Mouse (Mus musculus) layer of hippocampus, adult 8-10 months (tissue): ENCODE data around the gene Cfap54. TPM values are rescaled to one million over a fixed set of nuclear protein-coding genes. Genes with fewer than 3 reads are reported as not detected.

Experiments used
- DNase-seq, 2 experiments: peaks; one replicate each; pipeline ENCODE4 v3.0.0; 2022; ENCODE audit warnings: low spot score in 2 of 2
- total RNA-seq, 4 experiments: library from RNA; stranded (reverse); gene quantifications; 2 replicates each; pipeline ENCODE4 v1.2.4; 2022

The Cfap54 gene
- total RNA-seq, 4 experiments from 2014 or later = 15.7 to 23.5 (median 20.8) TPM

GRCm38 (mm10) chr10:93098211-93098805 lies 16.9 kb upstream of the Cfap54 start:
- DNase-seq = no peak

DNA sequence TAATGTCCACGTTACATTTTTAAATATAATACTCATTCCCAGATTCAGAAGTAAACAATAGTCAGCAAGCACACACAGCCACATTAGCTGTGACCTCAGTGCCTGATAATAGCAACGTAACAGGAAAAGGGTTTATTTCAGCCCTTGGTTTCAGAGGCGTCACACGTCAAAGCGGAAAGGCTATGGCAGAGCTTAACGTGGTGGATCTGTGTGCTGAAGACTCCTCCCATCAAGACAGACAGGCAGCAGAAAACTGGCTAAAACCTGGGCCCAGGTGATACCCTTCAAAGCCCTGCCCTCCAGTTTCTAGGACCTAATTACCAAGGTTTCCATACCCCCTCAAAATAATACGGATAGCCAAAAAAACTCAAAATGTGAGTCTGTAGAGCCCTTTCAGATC lies 16.0 kb upstream of the Cfap54 start:
- no peak for DNase-seq

GRCm38 (mm10) chr10:93095827-93096226 lies 14.4 kb upstream of the Cfap54 start:
- no peak for DNase-seq

- DNase-seq = no peak
These were observed 13.7 kb upstream of the Cfap54 start for GRCm38 (mm10) chr10:93094957-93095580.

GRCm38 (mm10) chr10:93091928-93092327 lies 10.5 kb upstream of the Cfap54 start:
- DNase-seq = no peak

- DNase-seq = no peak
These were observed 8.8 kb upstream of the Cfap54 start for GRCm38 (mm10) chr10:93090241-93090640.

DNA sequence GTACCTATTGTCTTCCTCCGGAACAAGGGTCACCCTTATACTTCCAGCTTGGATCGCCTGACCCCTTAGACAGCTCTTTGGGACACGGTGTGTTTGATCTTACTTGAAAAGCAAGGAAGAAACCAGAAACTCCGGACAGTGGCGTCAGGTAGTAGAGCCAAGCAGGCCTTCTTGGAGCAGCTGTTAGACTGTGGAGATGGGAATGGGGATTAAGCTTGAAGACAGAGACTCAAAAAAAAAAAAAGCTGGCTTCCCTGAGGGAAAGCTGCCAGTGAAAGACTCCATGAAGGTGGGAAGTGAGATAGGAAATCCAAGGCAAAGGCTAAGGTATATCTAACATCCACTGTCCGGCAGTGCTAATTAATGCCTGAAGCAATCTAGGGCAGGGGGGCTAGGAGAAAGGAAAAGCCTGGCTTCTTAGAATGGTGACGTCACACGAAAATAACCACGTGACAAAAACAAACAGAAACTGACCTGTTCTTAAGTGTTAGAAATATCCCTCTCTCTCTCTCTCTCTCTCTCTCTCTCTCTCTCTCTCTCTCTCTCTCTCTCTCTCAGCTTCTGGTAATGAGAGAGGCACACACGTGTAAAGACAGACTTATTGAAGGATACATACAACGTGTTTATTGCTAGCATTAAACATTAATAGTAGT lies 7.1 kb upstream of the Cfap54 start:
- no peak for DNase-seq

GRCm38 (mm10) chr10:93087504-93087903 lies 6.1 kb upstream of the Cfap54 start:
- DNase-seq = no peak

GRCm38 (mm10) chr10:93083963-93084340 lies 2.5 kb upstream of the Cfap54 start:
- DNase-seq = no peak

GRCm38 (mm10) chr10:93083198-93083962 lies 2.0 kb upstream of the Cfap54 start:
- no peak for DNase-seq

DNA sequence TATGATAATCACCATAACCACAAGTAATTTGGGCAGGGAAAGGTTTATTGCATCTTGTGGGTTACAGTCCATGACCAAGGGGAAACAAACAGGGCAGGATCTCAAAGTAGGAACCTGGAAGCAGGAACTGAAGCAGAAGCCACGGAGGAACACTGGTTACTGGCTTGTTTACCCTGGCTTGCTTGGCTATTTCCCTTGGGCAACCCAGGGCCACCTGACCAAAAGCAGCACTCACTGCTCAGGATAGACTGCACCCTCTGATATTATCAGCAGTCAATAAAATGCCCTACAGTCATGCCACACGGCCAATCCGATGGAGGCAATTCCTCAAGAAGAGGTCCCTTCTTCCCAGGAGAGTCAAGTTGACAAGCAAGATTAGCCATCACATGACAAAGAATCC lies 1.9 kb downstream of the Cfap54 start:
- no peak for DNase-seq

GRCm38 (mm10) chr10:93077935-93078479 lies 3.4 kb downstream of the Cfap54 start:
- no peak for DNase-seq

- DNase-seq = no peak
These were observed 5.0 kb downstream of the Cfap54 start for GRCm38 (mm10) chr10:93076376-93076775.

- no peak for DNase-seq
These were observed 5.6 kb downstream of the Cfap54 start for GRCm38 (mm10) chr10:93075856-93076255.

DNA sequence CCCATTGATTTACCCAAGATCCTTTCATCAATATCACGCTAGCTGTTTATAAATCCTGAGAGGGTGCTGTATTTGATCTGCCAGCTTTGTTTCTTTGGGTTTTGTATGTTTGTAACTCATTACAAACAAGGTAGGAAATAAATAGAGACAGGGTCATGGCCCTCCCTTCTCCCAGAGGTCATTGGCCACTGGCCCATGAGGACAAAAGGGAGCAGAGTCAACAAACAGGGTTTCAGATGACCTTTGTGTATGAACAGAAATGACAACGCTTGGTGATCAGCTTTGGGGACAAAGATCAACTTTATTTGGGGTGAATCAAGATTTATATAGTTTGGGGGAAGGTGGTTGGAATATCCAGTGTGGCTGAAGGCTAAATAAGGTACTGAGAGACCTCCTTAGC lies 8.6 kb downstream of the Cfap54 start:
- no peak for DNase-seq

GRCm38 (mm10) chr10:93071753-93072152 lies 9.7 kb downstream of the Cfap54 start:
- DNase-seq = peak; percentile 66 to 68

- peak; percentile 30 to 46 for DNase-seq
These were observed 11.1 kb downstream of the Cfap54 start for GRCm38 (mm10) chr10:93070121-93070898.

GRCm38 (mm10) chr10:93069721-93070120 lies 11.7 kb downstream of the Cfap54 start:
- DNase-seq = no peak

- DNase-seq = no peak
These were observed 12.3 kb downstream of the Cfap54 start for GRCm38 (mm10) chr10:93069041-93069679.

- peak in 1 of 2 experiments; percentile 62 for DNase-seq
These were observed 16.4 kb downstream of the Cfap54 start for GRCm38 (mm10) chr10:93064973-93065372.

GRCm38 (mm10) chr10:93063576-93063975 lies 17.8 kb downstream of the Cfap54 start:
- no peak for DNase-seq
